Mouse (Mus musculus): Measurements from ENCODE around the gene Hgd. TPM values are rescaled to one million over a fixed set of nuclear protein-coding genes. Genes with fewer than 3 reads are reported as not detected.

Gene Hgd
- not detected in 2 replicates for polyA plus RNA-seq (2021; fragmentation: Nextera tagmentation)
- long read RNA-seq, experiment 1: 0 reads
- long read RNA-seq, experiment 2: 0 reads

GRCm38 (mm10) chr16:37579994-37580393 lies at the start of gene Hgd:
Hgd (plus strand) TSS chr16:37580153.

GRCm38 (mm10) chr16:37539611-37540580 lies 40.1 kb upstream of the Hgd start, which contains the start of the genes Gtf2e1 and Rabl3:
Gtf2e1 (minus strand) TSS chr16:37539789.
Rabl3 (plus strand) TSS chr16:37539885.

GRCm38 (mm10) chr16:37653731-37654657 lies 74.0 kb downstream of the Hgd start, which contains the start of gene Ndufb4:
Ndufb4 (minus strand) TSS chr16:37654453.

Other genes with a start within 250 kb of the Hgd start
- 16.8 and 18.3 TPM in 2 replicates for gene Stxbp5l, start 195.2 kb upstream of the Hgd start, polyA plus RNA-seq (2021; fragmentation: Nextera tagmentation)
- 12.9 and 13.8 TPM in 2 replicates for gene Gtf2e1, start 40.4 kb upstream of the Hgd start, polyA plus RNA-seq (2021; fragmentation: Nextera tagmentation)
- gene Rabl3, start 40.3 kb upstream of the Hgd start, polyA plus RNA-seq (2021; fragmentation: Nextera tagmentation): 7.2 and 8.7 TPM in 2 replicates
- gene Ndufb4, start 74.3 kb downstream of the Hgd start, polyA plus RNA-seq (2021; fragmentation: Nextera tagmentation): 232 and 253 TPM in 2 replicates
- gene Fstl1, start 196.7 kb downstream of the Hgd start, polyA plus RNA-seq (2021; fragmentation: Nextera tagmentation): 27.9 and 29.3 TPM in 2 replicates

Measured in layer of hippocampus, adult 6 months (tissue).